Mouse (Mus musculus): Measurements from ENCODE around the gene Jag1. TPM values are rescaled to one million over a fixed set of nuclear protein-coding genes. Genes with fewer than 3 reads are reported as not detected.
A peak's percentile ranks its signal among the peaks of the same experiment; 100 is the strongest.

Jag1 gene
- polyA plus RNA-seq, 2 experiments: 17.0 to 32.9 TPM

DNA sequence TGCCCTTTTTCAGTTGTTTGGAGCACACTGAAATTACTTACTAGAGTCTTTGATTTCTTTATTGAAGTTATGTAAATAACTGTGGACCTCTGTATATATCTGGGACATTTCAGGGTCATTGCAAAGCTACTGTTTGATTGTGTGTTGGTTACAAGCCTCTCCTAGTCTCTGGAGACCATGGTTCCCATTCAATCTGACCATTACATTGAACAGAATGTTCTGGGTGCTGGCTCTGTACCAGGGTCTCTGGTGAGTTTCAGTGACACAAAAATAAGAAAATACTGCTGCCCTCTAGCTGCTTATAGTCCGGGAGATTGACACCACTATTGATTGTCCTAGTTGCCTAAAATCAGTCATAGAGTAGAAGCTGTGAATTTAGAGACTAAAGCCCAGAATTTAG lies 66.5 kb downstream of the Jag1 start:
- no peak for DNase-seq (ENCODE audit: low spot score)
- Histone ChIP-seq H3K36me3 (ENCODE audit: control insufficient read depth, insufficient read depth, low read length) (no peaks in the 10 kb centered on the region), H3K4me3 (replicated peaks; ENCODE audit: low read length) (no peak overlapping the region), H3K27me3 (ENCODE audit: control insufficient read depth, insufficient read depth, low read length) (no peaks in the 10 kb centered on the region), H3K9ac (ENCODE audit: low read depth, low read length, severe bottlenecking) (no peak overlapping the region), H3K9me3 (ENCODE audit: control insufficient read depth, low read length) (no peaks in the 10 kb centered on the region), H3K4me1 (ENCODE audit: control insufficient read depth, insufficient read depth, low read length) (no peaks in the 10 kb centered on the region), H3K27ac (replicated peaks; ENCODE audit: low read depth, low read length) (no peak overlapping the region), H3K4me2 (replicated peaks; ENCODE audit: low read depth, low read length, severe bottlenecking) (no peak overlapping the region)
- ATAC-seq (ENCODE audit: low FRiP score, low read depth): no peak
- TF ChIP-seq POLR2A (IDR thresholded peaks at IDR 0.05; ENCODE audit: borderline replicate concordance, extremely low read depth, insufficient read depth, insufficient read length): no peak
- 84% methylated on average over 1 of the region's 1 CpGs for WGBS

DNA sequence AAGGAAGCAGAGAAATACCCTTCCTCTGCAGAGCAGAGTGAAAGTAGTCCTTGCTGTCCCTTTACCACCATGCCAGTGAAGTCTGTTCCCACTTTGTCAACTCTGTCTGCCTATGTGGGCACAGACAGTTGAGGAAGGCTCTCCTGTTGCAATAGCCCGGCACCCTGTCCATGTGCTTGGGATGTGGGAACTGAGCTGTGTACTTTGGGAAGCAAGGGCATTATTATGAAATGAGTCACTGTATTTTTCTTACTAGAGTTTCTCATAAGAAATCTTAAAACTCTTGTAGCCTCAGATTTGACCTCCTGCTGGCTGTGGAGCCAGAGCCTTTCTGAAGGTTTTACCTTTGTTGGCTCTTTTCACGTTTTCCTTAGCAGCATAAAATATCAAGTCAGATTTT lies 67.1 kb downstream of the Jag1 start:
- TF ChIP-seq POLR2A (IDR thresholded peaks at IDR 0.05; ENCODE audit: borderline replicate concordance, extremely low read depth, insufficient read depth, insufficient read length): no peak
- H3K4me2 ChIP-seq (replicated peaks; ENCODE audit: low read depth, low read length, severe bottlenecking): no peak overlapping the region

DNA sequence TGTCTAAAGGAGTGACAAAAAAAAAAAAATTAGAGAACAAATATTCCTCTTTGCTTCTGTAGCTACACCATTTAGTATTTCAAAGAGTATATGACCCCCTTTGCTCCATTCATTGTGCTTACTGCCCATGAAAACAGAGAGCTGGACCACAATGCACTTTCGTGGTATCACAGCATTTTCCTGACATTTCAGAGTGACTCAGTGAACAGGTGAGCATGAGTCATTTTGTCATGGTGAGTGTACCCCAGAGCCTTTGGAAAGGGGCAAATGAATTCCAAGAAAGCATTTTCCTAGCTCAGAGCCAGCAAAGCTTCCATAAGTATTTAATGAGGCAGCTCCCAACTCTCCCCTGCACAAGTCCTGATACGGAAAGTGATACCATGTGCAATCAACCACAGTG lies 72.3 kb downstream of the Jag1 start:
- ATAC-seq (ENCODE audit: low FRiP score, low read depth) (no peak), DNase-seq (ENCODE audit: low spot score) (no peak)
- H3K4me3 ChIP-seq (replicated peaks; ENCODE audit: low read length): no peak overlapping the region
- no peak for TF ChIP-seq POLR2A (IDR thresholded peaks at IDR 0.05; ENCODE audit: borderline replicate concordance, extremely low read depth, insufficient read depth, insufficient read length)
- H3K9ac ChIP-seq (ENCODE audit: low read depth, low read length, severe bottlenecking): no peak overlapping the region
- H3K4me2 ChIP-seq (replicated peaks; ENCODE audit: low read depth, low read length, severe bottlenecking): no peak overlapping the region
- H3K36me3 ChIP-seq (ENCODE audit: control insufficient read depth, insufficient read depth, low read length): no peaks in the 10 kb centered on the region
- no peak overlapping the region for H3K27ac ChIP-seq (replicated peaks; ENCODE audit: low read depth, low read length)
- H3K4me1 ChIP-seq (ENCODE audit: control insufficient read depth, insufficient read depth, low read length): no peaks in the 10 kb centered on the region
- WGBS: 75% methylated on average over 2 of the region's 2 CpGs
- no peaks in the 10 kb centered on the region for H3K9me3 ChIP-seq (ENCODE audit: control insufficient read depth, low read length)
- H3K27me3 ChIP-seq (ENCODE audit: control insufficient read depth, insufficient read depth, low read length): no peaks in the 10 kb centered on the region

More for the DNA sequence above, 67.1 kb downstream of the Jag1 start:
- 60% methylated on average over 2 of the region's 2 CpGs for WGBS
- Histone ChIP-seq H3K27me3 (ENCODE audit: control insufficient read depth, insufficient read depth, low read length) (no peaks in the 10 kb centered on the region), H3K9ac (ENCODE audit: low read depth, low read length, severe bottlenecking) (no peak overlapping the region), H3K4me3 (replicated peaks; ENCODE audit: low read length) (no peak overlapping the region), H3K36me3 (ENCODE audit: control insufficient read depth, insufficient read depth, low read length) (no peaks in the 10 kb centered on the region), H3K27ac (replicated peaks; ENCODE audit: low read depth, low read length) (no peak overlapping the region), H3K4me1 (ENCODE audit: control insufficient read depth, insufficient read depth, low read length) (no peaks in the 10 kb centered on the region), H3K9me3 (ENCODE audit: control insufficient read depth, low read length) (no peaks in the 10 kb centered on the region)
- peak; percentile 4 for DNase-seq (ENCODE audit: low spot score)
- ATAC-seq (ENCODE audit: low FRiP score, low read depth): no peak

Other genes starting within 250 kb of the Jag1 start
- gene AL731706.2, start 231.0 kb downstream of the Jag1 start, polyA plus RNA-seq (2012; rRNA removed): not detected in 2 replicates
- 46.1 and 52.3 TPM in 2 replicates for gene AL731706.2, start 231.0 kb downstream of the Jag1 start, polyA plus RNA-seq (2014; fragmentation: Nextera tagmentation; extraction: Ambion mirVana)
- 3.0 and 3.4 TPM in 2 replicates for gene Slx4ip, start 225.4 kb downstream of the Jag1 start, polyA plus RNA-seq (2012; rRNA removed)
- gene Slx4ip, start 225.4 kb downstream of the Jag1 start, polyA plus RNA-seq (2014; fragmentation: Nextera tagmentation; extraction: Ambion mirVana): 5.3 and 6.6 TPM in 2 replicates
- 14.4 and 17.4 TPM in 2 replicates for gene AL731706.1, start 225.3 kb downstream of the Jag1 start, polyA plus RNA-seq (2012; rRNA removed)
- gene AL731706.1, start 225.3 kb downstream of the Jag1 start, polyA plus RNA-seq (2014; fragmentation: Nextera tagmentation; extraction: Ambion mirVana): 33.3 and 37.8 TPM in 2 replicates
- gene Mkks, start 225.3 kb downstream of the Jag1 start, polyA plus RNA-seq (2012; rRNA removed): 9.9 and 10.7 TPM in 2 replicates
- 12.6 and 12.7 TPM in 2 replicates for gene Mkks, start 225.3 kb downstream of the Jag1 start, polyA plus RNA-seq (2014; fragmentation: Nextera tagmentation; extraction: Ambion mirVana)